Mouse (Mus musculus): ENCODE data around the gene Armc7.

DNA sequence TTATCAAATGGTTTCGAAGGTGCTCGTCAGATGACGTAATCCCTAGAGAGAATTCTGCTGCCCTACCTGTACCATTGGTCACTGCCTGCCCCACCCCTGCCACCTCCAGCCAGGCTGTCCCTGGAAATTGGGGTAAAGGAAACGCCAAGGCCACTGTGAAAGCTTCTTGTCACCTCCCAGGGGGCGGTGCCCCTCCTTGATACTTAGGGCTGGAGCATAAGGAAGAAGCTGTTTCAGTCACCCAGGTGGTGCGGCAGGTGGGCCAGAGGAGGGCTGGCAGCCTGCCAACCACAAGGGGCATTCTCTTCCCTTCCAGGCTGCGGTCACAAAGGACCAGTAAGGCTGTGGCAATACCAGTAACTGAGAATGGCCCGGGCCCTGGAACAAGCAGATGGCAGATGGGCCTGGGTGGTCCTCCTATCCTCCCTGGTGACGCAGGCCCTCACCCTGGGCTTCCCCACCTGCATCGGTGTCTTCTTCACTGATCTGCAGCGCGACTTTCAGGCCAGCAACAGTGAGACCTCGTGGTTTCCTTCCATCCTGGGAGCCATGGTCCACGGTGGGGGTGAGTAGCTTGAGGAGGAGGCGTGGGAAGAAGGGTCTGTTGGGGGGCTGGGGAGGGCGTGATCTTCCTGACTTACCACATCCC, 13.1 kb upstream of the Armc7 start, which contains the start of gene Slc16a5:
- TF ChIP-seq GATA1 (IDR thresholded peaks at IDR 0.05; ENCODE audit: borderline replicate concordance, low read length) (no peak), POLR2AphosphoS5 (IDR thresholded peaks at IDR 0.05; ENCODE audit: insufficient replicate concordance, low read depth, low read length) (no peak)

All from G1E (cell line).